20 mouse cellular contexts compared by ENCODE assay signal in genomic region chr14:120880601-120881000, GRCm38 (mm10).
"Had no signal": no experiment of that assay in that cellular context is flagged by ENCODE, and none has a peak within 500 bp of the region (broad histone marks: within the 10 kb centered on the region; RNA-seq: fewer than 3 reads in every experiment).

No protein-coding gene starts in this region.

- H3K4me3 ChIP-seq: limb, embryonic 10.5 days; limb, embryonic 13.5 days; liver, embryonic 12.5 days; liver, embryonic 15.5 days; midbrain, embryonic 10.5 days; midbrain, embryonic 15.5 days; neural tube, embryonic 12.5 days; neural tube, embryonic 15.5 days had no signal

- H3K36me3 ChIP-seq: limb, embryonic 10.5 days; limb, embryonic 13.5 days; liver, embryonic 12.5 days; liver, embryonic 15.5 days; midbrain, embryonic 10.5 days; midbrain, embryonic 15.5 days; neural tube, embryonic 12.5 days; neural tube, embryonic 15.5 days had no signal

- H3K27me3 ChIP-seq: limb, embryonic 13.5 days; liver, embryonic 15.5 days; midbrain, embryonic 15.5 days; neural tube, embryonic 12.5 days; neural tube, embryonic 15.5 days had no signal

- ATAC-seq: liver, embryonic 12.5 days; midbrain, embryonic 15.5 days had no signal

- H3K9ac ChIP-seq: limb, embryonic 13.5 days; liver, embryonic 12.5 days; liver, embryonic 15.5 days; midbrain, embryonic 15.5 days; neural tube, embryonic 12.5 days; neural tube, embryonic 15.5 days had no signal

- H3K4me2 ChIP-seq: limb, embryonic 13.5 days; liver, embryonic 12.5 days; liver, embryonic 15.5 days; midbrain, embryonic 15.5 days; neural tube, embryonic 12.5 days; neural tube, embryonic 15.5 days had no signal

- H3K27ac ChIP-seq: limb, embryonic 10.5 days; limb, embryonic 13.5 days; liver, embryonic 12.5 days; liver, embryonic 15.5 days; midbrain, embryonic 15.5 days; neural tube, embryonic 12.5 days; neural tube, embryonic 15.5 days had no signal

- H3K9me3 ChIP-seq: limb, embryonic 10.5 days; limb, embryonic 13.5 days; liver, embryonic 12.5 days; liver, embryonic 15.5 days; midbrain, embryonic 10.5 days; midbrain, embryonic 15.5 days; neural tube, embryonic 12.5 days; neural tube, embryonic 15.5 days had no signal

- DNase-seq: kidney, adult 11 months; kidney, adult 9 months; kidney, postnatal 14 days; kidney, postnatal 4 days; liver; lung, adult 2 months; lung, postnatal 14 days; lung, postnatal 4 days; right cerebral cortex, adult 18-20 months; right cerebral cortex, postnatal 14 days; right cerebral cortex, postnatal 4 days; thymus, postnatal 25 days had no signal

- H3K4me1 ChIP-seq: limb, embryonic 10.5 days; limb, embryonic 13.5 days; liver, embryonic 15.5 days; midbrain, embryonic 15.5 days; neural tube, embryonic 12.5 days had no signal
